14 mouse cellular contexts compared by ENCODE assay signal in the genomic region with DNA sequence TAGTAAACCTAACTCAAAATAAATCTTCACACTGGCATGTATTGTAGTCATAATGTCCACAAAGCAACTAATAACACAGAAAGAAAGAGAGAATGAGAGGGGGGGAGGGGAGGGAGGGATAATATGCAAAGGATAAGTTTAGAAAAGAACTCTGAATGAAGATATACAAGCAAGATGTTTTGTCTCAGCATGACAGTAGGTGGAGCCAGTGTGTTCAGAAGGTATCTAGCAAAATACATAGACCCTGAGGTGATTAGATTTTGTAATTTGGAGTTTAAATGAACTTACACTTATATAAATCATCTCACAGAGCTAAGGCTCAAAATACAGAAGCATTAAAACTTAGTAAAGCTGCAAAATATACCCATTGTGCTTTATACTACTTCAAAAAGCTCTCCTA. TPM values are rescaled to one million over a fixed set of nuclear protein-coding genes. Genes with fewer than 3 reads are reported as not detected.
A peak's percentile ranks its signal among the peaks of the same experiment; 100 is the strongest.
DNase-seq lines count a peak whose midpoint lies in the region; ATAC-seq and TF ChIP-seq lines count a peak whose summit lies in the region.
"Had no signal": no experiment of that assay in that cellular context is flagged by ENCODE, and none has a peak within 500 bp of the region (broad histone marks: within the 10 kb centered on the region; RNA-seq: fewer than 3 reads in every experiment).

No protein-coding gene starts in this region.

- H3K4me3 ChIP-seq in intestine, postnatal 0 days (ENCODE audit: low read depth, low read length): no peak overlapping the region
- H3K4me3 ChIP-seq in intestine, embryonic 15.5 days (replicated peaks): no peak overlapping the region
- H3K4me3 ChIP-seq in midbrain, postnatal 0 days (ENCODE audit: low read depth, low read length): no peak overlapping the region
- H3K4me3 ChIP-seq in midbrain, embryonic 15.5 days: no peak overlapping the region
- H3K4me3 ChIP-seq: embryonic facial prominence, embryonic 13.5 days; heart, embryonic 10.5 days; lung, embryonic 15.5 days had no signal

- H3K27me3 ChIP-seq in intestine, postnatal 0 days (replicated peaks; ENCODE audit: control insufficient read depth, insufficient read depth, low read length): no peaks in the 10 kb centered on the region
- H3K27me3 ChIP-seq in intestine, embryonic 15.5 days (replicated peaks): no peaks in the 10 kb centered on the region
- no peaks in the 10 kb centered on the region for H3K27me3 ChIP-seq in midbrain, postnatal 0 days (ENCODE audit: insufficient read depth, low read length)
- no peaks in the 10 kb centered on the region for H3K27me3 ChIP-seq in midbrain, embryonic 15.5 days (replicated peaks)
- H3K27me3 ChIP-seq: embryonic facial prominence, embryonic 13.5 days; lung, embryonic 15.5 days had no signal

- H3K9me3 ChIP-seq in intestine, postnatal 0 days (ENCODE audit: control insufficient read depth): no peaks in the 10 kb centered on the region
- H3K9me3 ChIP-seq in intestine, embryonic 15.5 days: no peaks in the 10 kb centered on the region
- no peaks in the 10 kb centered on the region for H3K9me3 ChIP-seq in midbrain, postnatal 0 days (ENCODE audit: low read length)
- no peaks in the 10 kb centered on the region for H3K9me3 ChIP-seq in midbrain, embryonic 15.5 days
- H3K9me3 ChIP-seq: embryonic facial prominence, embryonic 13.5 days; heart, embryonic 10.5 days; lung, embryonic 15.5 days had no signal

- H3K4me2 ChIP-seq in intestine, postnatal 0 days (replicated peaks; ENCODE audit: low read depth): no peak overlapping the region
- no peak overlapping the region for H3K4me2 ChIP-seq in intestine, embryonic 15.5 days (replicated peaks)
- H3K4me2 ChIP-seq in midbrain, postnatal 0 days (ENCODE audit: low read depth, low read length, poor library complexity, severe bottlenecking): no peak overlapping the region
- no peak overlapping the region for H3K4me2 ChIP-seq in midbrain, embryonic 15.5 days
- H3K4me2 ChIP-seq: embryonic facial prominence, embryonic 13.5 days; hindbrain, embryonic 14.5 days; lung, embryonic 15.5 days had no signal

- TF ChIP-seq CTCF in intestine, postnatal 0 days (IDR thresholded peaks at IDR 0.05; ENCODE audit: low read depth): peak; percentile 53
- peak; percentile 29 for TF ChIP-seq CTCF in midbrain, postnatal 0 days (IDR thresholded peaks at IDR 0.05)

- no peak for ATAC-seq in intestine, postnatal 0 days
- ATAC-seq in intestine, embryonic 15.5 days: no peak
- no peak for ATAC-seq in midbrain, postnatal 0 days (ENCODE audit: low FRiP score)
- no peak for ATAC-seq in midbrain, embryonic 15.5 days (replicated peaks)

- no peak overlapping the region for H3K27ac ChIP-seq in intestine, postnatal 0 days (ENCODE audit: low read depth, low read length)
- no peak overlapping the region for H3K27ac ChIP-seq in intestine, embryonic 15.5 days
- H3K27ac ChIP-seq in midbrain, postnatal 0 days (ENCODE audit: low read depth, low read length): no peak overlapping the region
- no peak overlapping the region for H3K27ac ChIP-seq in midbrain, embryonic 15.5 days
- H3K27ac ChIP-seq: embryonic facial prominence, embryonic 13.5 days; heart, embryonic 10.5 days; hindbrain, embryonic 14.5 days; lung, embryonic 15.5 days had no signal

- H3K4me1 ChIP-seq in intestine, postnatal 0 days (replicated peaks; ENCODE audit: control insufficient read depth, insufficient read depth, low read length): no peaks in the 10 kb centered on the region
- H3K4me1 ChIP-seq in intestine, embryonic 15.5 days (replicated peaks): no peaks in the 10 kb centered on the region
- H3K4me1 ChIP-seq in midbrain, postnatal 0 days (ENCODE audit: insufficient read depth, low read length): no peaks in the 10 kb centered on the region
- H3K4me1 ChIP-seq in midbrain, embryonic 15.5 days: no peaks in the 10 kb centered on the region
- H3K4me1 ChIP-seq: embryonic facial prominence, embryonic 13.5 days; heart, embryonic 10.5 days; lung, embryonic 15.5 days had no signal

- no peak for DNase-seq in midbrain, postnatal 0 days (ENCODE audit: low spot score)
- DNase-seq in fibroblast of lung, adult 2 months (ENCODE audit: low read depth): peak; percentile 4
- no peak for DNase-seq in cerebellum, postnatal 25 days
- no peak for DNase-seq in cerebellum, postnatal 10 days
- DNase-seq: cerebellum, adult 8-10 months; spleen, adult 18-20 months; thymus, adult 2 months had no signal

- no peaks in the 10 kb centered on the region for H3K36me3 ChIP-seq in intestine, postnatal 0 days (ENCODE audit: control insufficient read depth, insufficient read depth)
- no peaks in the 10 kb centered on the region for H3K36me3 ChIP-seq in intestine, embryonic 15.5 days
- no peaks in the 10 kb centered on the region for H3K36me3 ChIP-seq in midbrain, postnatal 0 days (ENCODE audit: insufficient read depth, low read length)
- H3K36me3 ChIP-seq in midbrain, embryonic 15.5 days (replicated peaks): no peaks in the 10 kb centered on the region
- H3K36me3 ChIP-seq: embryonic facial prominence, embryonic 13.5 days; heart, embryonic 10.5 days; lung, embryonic 15.5 days had no signal

- H3K9ac ChIP-seq in intestine, postnatal 0 days (ENCODE audit: low read depth, low read length): no peak overlapping the region
- H3K9ac ChIP-seq in intestine, embryonic 15.5 days: no peak overlapping the region
- no peak overlapping the region for H3K9ac ChIP-seq in midbrain, postnatal 0 days (replicated peaks; ENCODE audit: low read length, poor library complexity, severe bottlenecking)
- no peak overlapping the region for H3K9ac ChIP-seq in midbrain, embryonic 15.5 days
- H3K9ac ChIP-seq: embryonic facial prominence, embryonic 13.5 days; hindbrain, embryonic 14.5 days; lung, embryonic 15.5 days had no signal

RNA-seq across cellular contexts. Expression of gene Acer3, which starts 44.7 kb away (rescaled TPM):
- polyA plus RNA-seq in intestine, postnatal 0 days (2015; fragmentation: Nextera tagmentation; extraction: Ambion mirVana): 9.7 TPM in 2 replicates
- 20.0 and 20.5 TPM in 2 replicates for polyA plus RNA-seq in intestine, embryonic 15.5 days (2015; fragmentation: Nextera tagmentation; extraction: Ambion mirVana)
- 12.0 and 15.5 TPM in 2 replicates for total RNA-seq in midbrain, postnatal 0 days (2014; rRNA removed)
- polyA plus RNA-seq in midbrain, postnatal 0 days (2015; fragmentation: Nextera tagmentation; extraction: Ambion mirVana): 19.4 and 19.8 TPM in 2 replicates
- 18.3 and 18.8 TPM in 2 replicates for polyA plus RNA-seq in midbrain, embryonic 15.5 days (2015; fragmentation: Nextera tagmentation; extraction: Ambion mirVana)
